Mouse (Mus musculus): ENCODE data around the gene Tbc1d19. TPM values are rescaled to one million over a fixed set of nuclear protein-coding genes. Genes with fewer than 3 reads are reported as not detected.

The Tbc1d19 gene
- polyA plus RNA-seq, 1 experiment from 2014 or later, result 70.6 TPM

DNA sequence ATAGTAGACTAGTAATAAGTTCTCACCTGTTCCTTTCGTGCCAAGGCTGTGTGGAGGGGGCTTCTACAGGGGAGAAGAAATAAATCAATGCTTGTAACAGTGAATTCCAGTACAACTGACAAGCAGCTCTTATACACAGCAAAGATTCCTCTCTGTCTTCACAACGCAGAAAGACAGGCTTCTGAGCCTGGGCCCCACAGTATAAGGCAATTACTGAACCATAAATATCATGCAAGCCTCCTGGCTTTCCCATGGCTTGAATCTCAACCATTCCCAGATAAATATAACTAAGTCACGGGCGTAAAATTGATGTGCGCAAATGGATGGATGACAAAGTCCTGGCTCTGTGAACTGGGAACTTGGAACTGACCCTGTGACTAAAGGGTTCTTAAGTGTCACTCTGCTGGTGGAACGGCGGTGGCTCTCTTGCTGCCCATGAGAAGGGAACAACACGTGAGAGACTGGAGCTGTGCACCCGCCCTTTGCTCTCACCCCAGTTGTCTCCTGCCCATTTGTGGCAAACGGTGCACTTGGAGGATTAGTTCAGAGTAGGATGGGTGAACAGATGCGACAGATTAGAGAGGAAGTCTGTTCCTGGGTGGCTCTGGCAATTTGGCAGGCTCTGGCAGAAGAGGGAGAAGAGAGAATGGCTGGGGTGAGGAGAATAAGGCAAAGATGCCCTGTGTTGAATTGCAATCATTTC lies 132.1 kb downstream of the Tbc1d19 start:
- no peak for ATAC-seq (ENCODE audit: low FRiP score)
- H3K4me1 ChIP-seq, result no peaks in the 10 kb centered on the region
- no peaks in the 10 kb centered on the region for H3K27me3 ChIP-seq
- H3K4me3 ChIP-seq, result no peak overlapping the region
- H3K4me2 ChIP-seq (replicated peaks), result no peak overlapping the region
- 57% methylated on average over 11 of the region's 11 CpGs for WGBS
- H3K9ac ChIP-seq, result no peak overlapping the region
- no peak overlapping the region for H3K27ac ChIP-seq
- no peaks in the 10 kb centered on the region for H3K9me3 ChIP-seq (replicated peaks)
- H3K36me3 ChIP-seq, result no peaks in the 10 kb centered on the region

DNA sequence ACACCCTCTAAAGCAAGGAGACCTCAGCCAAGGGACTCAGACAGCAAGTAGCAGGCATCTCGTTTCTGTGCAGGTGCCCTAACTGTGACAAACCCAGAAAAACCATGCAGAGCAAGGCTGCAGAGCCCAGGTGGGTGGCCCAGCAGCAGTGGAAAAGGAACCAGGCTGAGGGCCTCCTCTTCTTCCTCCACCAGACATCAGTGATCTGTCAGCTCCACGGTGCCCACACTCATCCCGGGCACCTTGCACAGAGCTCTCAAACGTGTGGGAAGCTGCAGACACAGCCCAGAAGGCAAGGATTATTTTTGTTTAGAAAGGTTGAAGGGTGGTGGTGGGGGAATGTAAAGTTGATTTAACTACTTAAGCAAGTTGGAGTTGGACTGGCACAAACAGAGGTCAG lies 132.9 kb downstream of the Tbc1d19 start:
- no peaks in the 10 kb centered on the region for H3K4me1 ChIP-seq
- H3K27me3 ChIP-seq, result no peaks in the 10 kb centered on the region
- no peaks in the 10 kb centered on the region for H3K9me3 ChIP-seq (replicated peaks)
- H3K36me3 ChIP-seq, result no peaks in the 10 kb centered on the region
- H3K27ac ChIP-seq, result no peak overlapping the region
- ATAC-seq (ENCODE audit: low FRiP score), result no peak
- H3K4me2 ChIP-seq (replicated peaks), result no peak overlapping the region
- 85% methylated on average over 4 of the region's 4 CpGs for WGBS
- H3K4me3 ChIP-seq, result no peak overlapping the region
- no peak overlapping the region for H3K9ac ChIP-seq

DNA sequence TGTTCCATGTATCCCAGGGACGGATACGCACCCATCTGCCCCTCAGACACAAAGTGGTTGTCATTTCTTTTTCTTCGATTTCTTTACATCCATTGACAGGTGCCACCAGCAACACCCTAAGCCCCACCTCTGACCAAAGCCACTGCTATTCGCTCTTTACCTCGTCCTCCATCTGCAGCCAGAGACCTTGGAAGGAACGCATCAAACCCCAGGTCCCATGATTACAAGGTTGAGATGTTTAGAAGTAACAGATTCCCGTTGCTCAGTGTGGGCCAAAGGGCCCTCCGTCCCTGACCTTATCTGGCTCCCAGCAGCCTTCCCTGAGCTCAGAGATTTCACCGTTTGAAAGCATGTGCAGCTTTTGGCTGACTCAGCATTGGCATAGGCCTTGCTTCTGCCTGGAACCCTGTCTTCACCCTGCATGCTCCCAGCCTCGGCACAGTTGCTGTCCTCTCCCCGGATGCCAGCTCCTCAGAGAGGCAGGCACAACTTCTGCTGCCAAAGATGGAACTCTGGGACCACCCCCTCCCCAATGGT lies 134.0 kb downstream of the Tbc1d19 start:
- no peak overlapping the region for H3K4me2 ChIP-seq (replicated peaks)
- no peaks in the 10 kb centered on the region for H3K27me3 ChIP-seq
- no peaks in the 10 kb centered on the region for H3K9me3 ChIP-seq (replicated peaks)
- no peak overlapping the region for H3K9ac ChIP-seq
- no peak overlapping the region for H3K4me3 ChIP-seq
- peaks cover 5% of the 10 kb centered on the region; the same call in 1 of the 2 replicates for H3K4me1 ChIP-seq
- H3K36me3 ChIP-seq, result no peaks in the 10 kb centered on the region
- WGBS, result 78% methylated on average over 11 of the region's 11 CpGs
- H3K27ac ChIP-seq, result no peak overlapping the region
- no peak for ATAC-seq (ENCODE audit: low FRiP score)

DNA sequence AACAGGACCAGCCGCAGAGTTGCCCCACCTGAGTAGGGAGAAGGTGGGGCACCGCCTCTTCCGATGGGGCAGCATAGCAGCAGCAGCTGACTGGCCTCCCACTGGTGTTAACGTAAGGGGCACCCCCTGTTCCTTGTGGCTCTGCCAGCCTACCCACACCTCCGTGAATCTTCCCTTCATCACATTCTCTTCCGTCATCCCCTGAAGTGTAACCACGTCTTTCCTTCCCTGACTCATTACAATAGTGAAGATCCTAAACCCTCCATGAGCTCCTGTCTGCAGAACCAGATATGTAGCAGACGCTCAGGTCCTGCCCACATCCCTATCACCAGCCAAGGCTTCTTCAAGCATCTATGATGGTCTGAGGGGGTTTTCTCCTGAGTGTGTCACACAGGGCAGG lies 137.3 kb downstream of the Tbc1d19 start:
- no peaks in the 10 kb centered on the region for H3K9me3 ChIP-seq (replicated peaks)
- H3K4me1 ChIP-seq, result peaks cover 8% of the 10 kb centered on the region; the same call in 1 of the 2 replicates
- ATAC-seq (ENCODE audit: low FRiP score), result no peak
- no peaks in the 10 kb centered on the region for H3K36me3 ChIP-seq
- H3K4me2 ChIP-seq (replicated peaks), result no peak overlapping the region
- H3K9ac ChIP-seq, result no peak overlapping the region
- 87% methylated on average over 8 of the region's 8 CpGs for WGBS
- H3K27me3 ChIP-seq, result no peaks in the 10 kb centered on the region
- no peak overlapping the region for H3K27ac ChIP-seq
- H3K4me3 ChIP-seq, result no peak overlapping the region

DNA sequence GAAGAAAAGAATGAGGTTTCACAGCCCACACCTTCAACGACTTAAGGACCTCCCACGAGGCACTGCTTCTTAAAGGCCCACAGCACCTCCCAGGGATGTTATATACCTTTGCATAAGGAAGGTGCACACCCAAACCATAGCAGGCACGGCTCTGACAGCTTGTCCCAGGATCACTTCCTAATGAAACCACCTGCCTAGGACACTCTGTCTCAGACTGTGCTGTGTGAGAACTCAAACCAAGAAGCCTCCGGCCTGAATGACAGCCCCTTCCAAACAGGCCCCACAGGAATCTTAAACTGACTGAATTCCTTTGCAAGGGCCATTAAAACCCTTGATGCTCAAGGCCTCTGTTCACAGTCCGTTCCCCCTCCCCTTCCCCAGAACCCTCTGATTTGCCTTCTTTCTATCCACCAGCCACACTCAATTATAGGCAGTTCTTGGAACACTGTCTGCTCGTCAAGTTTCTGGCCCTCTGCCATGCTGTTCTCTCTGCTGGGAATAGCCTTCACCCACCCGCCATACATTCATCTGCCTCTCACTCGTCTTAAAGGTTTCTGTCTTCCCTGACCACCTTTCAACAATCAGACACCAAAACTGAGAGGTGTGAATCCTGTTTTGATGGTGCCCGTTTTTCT lies 138.3 kb downstream of the Tbc1d19 start:
- H3K4me3 ChIP-seq, result no peak overlapping the region
- no peak overlapping the region for H3K27ac ChIP-seq
- H3K9me3 ChIP-seq (replicated peaks), result no peaks in the 10 kb centered on the region
- no peak overlapping the region for H3K9ac ChIP-seq
- WGBS, result 53% methylated on average over 9 of the region's 9 CpGs
- H3K4me2 ChIP-seq (replicated peaks), result no peak overlapping the region
- no peaks in the 10 kb centered on the region for H3K36me3 ChIP-seq
- ATAC-seq (ENCODE audit: low FRiP score), result peak; percentile 77
- H3K27me3 ChIP-seq, result no peaks in the 10 kb centered on the region
- H3K4me1 ChIP-seq, result peaks cover 8% of the 10 kb centered on the region; the same call in 1 of the 2 replicates

DNA sequence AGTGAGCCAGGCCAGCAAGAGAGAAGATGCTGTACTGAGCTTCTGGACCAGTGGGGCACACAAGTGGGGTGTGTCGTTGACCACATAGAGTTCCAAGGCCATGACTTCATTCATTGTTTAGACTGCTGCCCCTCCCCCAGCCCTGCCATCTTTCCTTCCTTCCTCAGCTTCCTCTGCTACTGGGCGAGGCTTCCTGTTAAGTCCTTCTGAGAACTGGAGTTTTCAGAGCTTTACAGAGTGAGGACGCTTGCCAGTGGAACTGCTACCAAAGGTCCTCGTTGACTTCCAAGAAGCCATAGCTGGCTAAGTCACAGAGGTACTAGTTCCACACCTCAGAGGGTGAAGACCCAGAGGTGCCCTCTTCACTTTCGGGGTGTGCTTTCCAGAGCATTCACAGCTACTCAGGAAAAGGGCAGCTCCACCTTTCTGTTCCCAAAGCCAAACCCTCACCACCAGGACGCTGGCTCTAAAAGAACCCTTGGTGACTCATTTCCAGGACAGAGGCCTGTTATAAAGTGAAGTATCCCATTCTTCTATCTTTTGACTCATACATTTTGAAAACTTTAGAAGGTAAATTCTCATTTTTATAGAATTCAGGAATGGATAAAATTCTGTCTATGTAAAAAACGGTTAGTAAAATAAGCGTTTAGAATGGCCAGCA lies 139.3 kb downstream of the Tbc1d19 start:
- no peaks in the 10 kb centered on the region for H3K36me3 ChIP-seq
- H3K4me2 ChIP-seq (replicated peaks), result no peak overlapping the region
- 84% methylated on average over 8 of the region's 8 CpGs for WGBS
- H3K9ac ChIP-seq, result no peak overlapping the region
- ATAC-seq (ENCODE audit: low FRiP score), result no peak
- H3K27me3 ChIP-seq, result no peaks in the 10 kb centered on the region
- H3K4me3 ChIP-seq, result no peak overlapping the region
- peaks cover 8% of the 10 kb centered on the region; the same call in 1 of the 2 replicates for H3K4me1 ChIP-seq
- H3K27ac ChIP-seq, result no peak overlapping the region
- H3K9me3 ChIP-seq (replicated peaks), result no peaks in the 10 kb centered on the region

DNA sequence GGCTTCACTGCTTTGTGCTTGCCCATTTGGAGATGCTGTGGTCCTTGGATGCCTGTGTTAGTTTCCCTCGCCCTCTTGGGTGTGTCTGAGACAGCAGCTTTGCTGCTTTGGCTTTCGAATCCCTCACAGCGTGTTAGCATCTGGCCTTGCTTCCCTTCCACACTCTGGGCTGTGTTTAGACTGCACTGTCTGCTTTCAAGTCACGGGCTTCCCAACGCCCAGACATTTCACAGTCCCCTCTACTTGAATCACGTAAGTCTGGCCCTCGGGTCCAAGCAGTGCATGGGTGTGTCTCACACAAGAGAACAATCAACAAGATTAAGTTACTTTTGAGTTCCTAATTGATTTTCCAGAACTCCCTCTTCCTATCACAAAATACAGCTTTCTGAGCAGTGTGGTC lies 140.8 kb downstream of the Tbc1d19 start:
- no peak for ATAC-seq (ENCODE audit: low FRiP score)
- no peak overlapping the region for H3K4me2 ChIP-seq (replicated peaks)
- peaks cover 8% of the 10 kb centered on the region; the same call in 1 of the 2 replicates for H3K4me1 ChIP-seq
- no peak overlapping the region for H3K27ac ChIP-seq
- 60% methylated on average over 7 of the region's 7 CpGs for WGBS
- H3K4me3 ChIP-seq, result no peak overlapping the region
- no peaks in the 10 kb centered on the region for H3K27me3 ChIP-seq
- H3K9me3 ChIP-seq (replicated peaks), result no peaks in the 10 kb centered on the region
- H3K36me3 ChIP-seq, result no peaks in the 10 kb centered on the region
- H3K9ac ChIP-seq, result no peak overlapping the region

DNA sequence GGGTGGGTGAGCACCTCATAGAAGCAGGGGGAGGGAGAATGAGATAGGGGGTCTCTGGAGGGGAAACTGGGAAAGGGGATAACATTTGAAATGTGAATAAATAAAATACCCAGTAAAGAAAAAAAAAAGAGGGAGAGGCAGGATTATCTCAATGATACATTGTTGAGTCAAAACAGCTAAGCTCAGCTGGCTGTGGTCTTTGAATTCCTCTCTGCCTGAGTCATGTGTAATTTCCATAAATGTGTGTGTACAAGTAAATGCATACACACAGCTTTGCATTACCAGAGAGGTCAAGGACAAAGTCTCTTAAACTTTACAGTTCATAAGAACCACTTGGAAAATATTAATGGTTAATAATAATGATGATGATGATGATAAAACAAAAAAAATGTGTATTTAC lies 143.8 kb downstream of the Tbc1d19 start:
- H3K9ac ChIP-seq, result no peak overlapping the region
- no peak overlapping the region for H3K4me2 ChIP-seq (replicated peaks)
- no peak overlapping the region for H3K4me3 ChIP-seq
- no peaks in the 10 kb centered on the region for H3K36me3 ChIP-seq
- ATAC-seq (ENCODE audit: low FRiP score), result no peak
- H3K4me1 ChIP-seq, result peaks cover 5% of the 10 kb centered on the region; the same call in 1 of the 2 replicates
- H3K9me3 ChIP-seq (replicated peaks), result no peaks in the 10 kb centered on the region
- no peak overlapping the region for H3K27ac ChIP-seq
- no peaks in the 10 kb centered on the region for H3K27me3 ChIP-seq

Other genes starting within 250 kb of the Tbc1d19 start
- 2.6 and 5.4 TPM in 2 replicates for gene Cckar, start 101.9 kb upstream of the Tbc1d19 start, polyA plus RNA-seq (2016; fragmentation: Nextera tagmentation; extraction: Ambion mirVana)
- gene Stim2, start 188.9 kb downstream of the Tbc1d19 start, polyA plus RNA-seq (2016; fragmentation: Nextera tagmentation; extraction: Ambion mirVana), result 19.2 and 28.0 TPM in 2 replicates

Data from hindbrain, embryonic 12.5 days (tissue).